Mouse (Mus musculus): ENCODE data around the gene Ccnd2.

DNA sequence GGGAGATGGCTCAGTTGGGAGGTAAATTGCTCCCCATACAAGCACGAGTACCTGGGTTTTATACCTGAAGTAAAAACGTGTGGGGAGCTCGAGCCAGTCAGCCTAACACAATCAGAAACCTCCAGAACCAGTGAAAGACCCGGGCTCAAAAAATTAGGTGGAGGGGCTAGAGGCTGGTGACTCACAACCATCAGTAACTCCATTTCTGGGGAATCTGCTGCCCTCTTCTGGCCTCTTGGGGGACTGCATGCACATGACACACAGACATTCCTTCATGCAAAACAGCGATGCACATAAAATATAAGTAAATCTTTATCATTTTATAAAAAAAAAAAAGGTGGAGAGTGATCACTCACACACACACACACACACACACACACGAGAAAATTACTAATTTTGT, 46.9 kb downstream of the Ccnd2 start:
- TF ChIP-seq GATA1 (IDR thresholded peaks at IDR 0.05; ENCODE audit: borderline replicate concordance, low read length) (no peak), FLI1 (IDR thresholded peaks at IDR 0.05; ENCODE audit: low read length) (no peak)
